Mouse (Mus musculus) C2C12 (cell line): ENCODE data around the gene Zcchc13. TPM values are rescaled to one million over a fixed set of nuclear protein-coding genes. Genes with fewer than 3 reads are reported as not detected.

Experiments
- H3K27me3 ChIP-seq: one replicate; pipeline ENCODE4 v1.6.1; 2011; ENCODE audit not compliant: control insufficient read depth, insufficient read depth, insufficient read length
- H3K36me3 ChIP-seq: one replicate; pipeline ENCODE4 v1.6.1; 2011; ENCODE audit not compliant: control insufficient read depth, insufficient read depth
- H3K4me3 ChIP-seq: one replicate; pipeline ENCODE4 v1.5.1; 2011; ENCODE audit warnings: mild to moderate bottlenecking, control low read depth; ENCODE audit not compliant: poor library complexity, insufficient read depth, severe bottlenecking
- H3K79me2 ChIP-seq: one replicate; pipeline ENCODE4 v1.6.1; 2011; ENCODE audit not compliant: control insufficient read depth, insufficient read depth
- H3K79me3 ChIP-seq: one replicate; pipeline ENCODE4 v1.6.1; 2011; ENCODE audit warnings: low read depth, control low read depth
- H3ac ChIP-seq: one replicate; pipeline ENCODE3; 2011; ENCODE audit warnings: low read depth; ENCODE audit not compliant: control insufficient read depth, insufficient read length
- CEBPB ChIP-seq: IDR thresholded peaks from one replicate; pipeline ENCODE4 v1.6.1; 2011; ENCODE audit warnings: low read depth, mild to moderate bottlenecking, control low read depth, moderate library complexity
- CTCF ChIP-seq: IDR thresholded peaks from one replicate; pipeline ENCODE4 v1.5.1; 2011; ENCODE audit not compliant: control insufficient read depth, insufficient read depth, insufficient read length
- FOSL1 ChIP-seq: IDR thresholded peaks from one replicate; pipeline ENCODE4 v1.8.0; 2011; ENCODE audit warnings: mild to moderate bottlenecking, low read length; ENCODE audit not compliant: poor library complexity, insufficient read depth, severe bottlenecking
- MAX ChIP-seq: IDR thresholded peaks from one replicate; pipeline ENCODE4 v1.6.1; 2011; ENCODE audit warnings: mild to moderate bottlenecking, control low read depth
- MYOD1 ChIP-seq: IDR thresholded peaks from one replicate; pipeline ENCODE4 v1.6.1; 2011; ENCODE audit warnings: low read depth; ENCODE audit not compliant: control insufficient read depth, insufficient read length
- MYOG ChIP-seq: IDR thresholded peaks from one replicate; pipeline ENCODE4 v1.6.1; 2011; ENCODE audit not compliant: control insufficient read depth, insufficient read length; ENCODE audit errors: extremely low read depth
- USF1 ChIP-seq: IDR thresholded peaks from one replicate; pipeline ENCODE4 v1.6.1; 2011; ENCODE audit warnings: low read depth, mild to moderate bottlenecking, control low read depth, moderate library complexity
- polyA plus RNA-seq: library from polyadenylated mRNA; unstranded; fragments of >200 nt; fragmentation: generic; extraction: Trizol; gene quantifications from one replicate; pipeline ENCODE4 v1.2.1, GENCODE M21; 2012; ENCODE audit warnings: missing spikeins

Zcchc13 gene
- polyA plus RNA-seq, 1 experiment = not detected

- Histone ChIP-seq H3ac (no peak overlapping the region), H3K27me3 (no peaks in the 10 kb centered on the region), H3K36me3 (no peaks in the 10 kb centered on the region), H3K4me3 (no peak overlapping the region), H3K79me3 (peaks cover 21% of the 10 kb centered on the region), H3K79me2 (peaks cover 34% of the 10 kb centered on the region)
- no peak for TF ChIP-seq CTCF
- no peak for TF ChIP-seq MYOG
- no peak for TF ChIP-seq USF1
- TF ChIP-seq CEBPB = peak; percentile 50
- no peak for TF ChIP-seq MYOD1
- no peak for TF ChIP-seq FOSL1
- no peak for TF ChIP-seq MAX
Measured at GRCm38 (mm10) chrX:103624426-103625168, 5.8 kb upstream of the Zcchc13 start.

- Histone ChIP-seq H3K4me3 (no peak overlapping the region), H3ac (no peak overlapping the region), H3K79me3 (no peaks in the 10 kb centered on the region), H3K36me3 (no peaks in the 10 kb centered on the region), H3K79me2 (no peaks in the 10 kb centered on the region), H3K27me3 (no peaks in the 10 kb centered on the region)
- TF ChIP-seq USF1 (no peak), MYOD1 (no peak), CTCF (no peak), MAX (no peak), MYOG (no peak), CEBPB (no peak), FOSL1 (no peak)
Measured at GRCm38 (mm10) chrX:103628890-103629289, 1.5 kb upstream of the Zcchc13 start.

- no peak overlapping the region for H3ac ChIP-seq
- no peaks in the 10 kb centered on the region for H3K36me3 ChIP-seq
- no peaks in the 10 kb centered on the region for H3K79me3 ChIP-seq
- H3K27me3 ChIP-seq = no peaks in the 10 kb centered on the region
- no peak overlapping the region for H3K4me3 ChIP-seq
- no peak for TF ChIP-seq MYOD1
- no peak for TF ChIP-seq MYOG
- no peaks in the 10 kb centered on the region for H3K79me2 ChIP-seq
Measured at GRCm38 (mm10) chrX:103633895-103634294, 3.5 kb downstream of the Zcchc13 start.

GRCm38 (mm10) chrX:103636021-103636420 is 5.6 kb downstream of the Zcchc13 start:
- no peak overlapping the region for H3ac ChIP-seq
- no peak overlapping the region for H3K4me3 ChIP-seq
- H3K36me3 ChIP-seq = no peaks in the 10 kb centered on the region
- no peaks in the 10 kb centered on the region for H3K79me3 ChIP-seq
- H3K79me2 ChIP-seq = no peaks in the 10 kb centered on the region
- H3K27me3 ChIP-seq = no peaks in the 10 kb centered on the region
- TF ChIP-seq FOSL1 = no peak
- no peak for TF ChIP-seq MYOG
- no peak for TF ChIP-seq USF1
- no peak for TF ChIP-seq MYOD1
- no peak for TF ChIP-seq MAX
- TF ChIP-seq CTCF = no peak
- no peak for TF ChIP-seq CEBPB

- no peak for TF ChIP-seq FOSL1
- no peak for TF ChIP-seq CEBPB
- TF ChIP-seq MYOG = no peak
- TF ChIP-seq CTCF = no peak
- no peak for TF ChIP-seq MYOD1
- no peak for TF ChIP-seq MAX
- no peak for TF ChIP-seq USF1
- Histone ChIP-seq H3ac (no peak overlapping the region), H3K36me3 (no peaks in the 10 kb centered on the region), H3K4me3 (no peak overlapping the region), H3K27me3 (no peaks in the 10 kb centered on the region), H3K79me3 (no peaks in the 10 kb centered on the region), H3K79me2 (no peaks in the 10 kb centered on the region)
Measured at GRCm38 (mm10) chrX:103638566-103638965, 8.2 kb downstream of the Zcchc13 start.

GRCm38 (mm10) chrX:103644301-103644700 is 13.9 kb downstream of the Zcchc13 start:
- TF ChIP-seq MAX (no peak), MYOG (no peak), CTCF (no peak), CEBPB (no peak), USF1 (no peak), FOSL1 (no peak), MYOD1 (no peak)
- Histone ChIP-seq H3K79me3 (no peaks in the 10 kb centered on the region), H3ac (no peak overlapping the region), H3K36me3 (no peaks in the 10 kb centered on the region), H3K4me3 (no peak overlapping the region), H3K27me3 (no peaks in the 10 kb centered on the region), H3K79me2 (no peaks in the 10 kb centered on the region)
